Mouse (Mus musculus) embryo, embryonic 10.5 days (tissue): Measurements from ENCODE around the gene Slc13a3.
A peak's percentile ranks its signal among the peaks of the same experiment; 100 is the strongest.

Experiments used
- DNase-seq: peaks from one replicate; pipeline ENCODE4 v3.0.0-alpha.2; 2015; ENCODE audit warnings: low spot score

The Slc13a3 gene

DNA sequence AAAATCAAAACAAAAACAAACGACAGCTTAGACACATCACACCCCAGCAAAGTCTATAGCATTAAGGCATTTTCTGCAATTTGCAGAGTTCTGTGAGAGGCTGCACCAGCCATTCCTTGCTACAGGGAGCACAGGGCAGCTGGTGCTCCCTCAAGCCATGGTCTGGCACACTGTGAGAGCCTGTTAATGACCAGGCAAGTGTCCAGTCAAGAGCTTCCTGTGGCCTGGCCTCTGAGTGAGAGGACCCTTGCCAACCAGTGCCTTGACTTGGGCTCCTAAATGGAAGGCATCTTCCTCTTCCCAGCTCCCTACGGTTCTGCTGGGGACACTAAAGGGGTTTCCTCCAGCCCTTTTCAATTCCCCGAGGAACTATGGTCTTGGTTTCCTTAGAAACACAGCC is 59.1 kb downstream of the Slc13a3 start:
- no peak for DNase-seq

- peak; percentile 73 for DNase-seq
Measured at GRCm38 (mm10) chr2:165407700-165408301, 65.2 kb downstream of the Slc13a3 start.

DNA sequence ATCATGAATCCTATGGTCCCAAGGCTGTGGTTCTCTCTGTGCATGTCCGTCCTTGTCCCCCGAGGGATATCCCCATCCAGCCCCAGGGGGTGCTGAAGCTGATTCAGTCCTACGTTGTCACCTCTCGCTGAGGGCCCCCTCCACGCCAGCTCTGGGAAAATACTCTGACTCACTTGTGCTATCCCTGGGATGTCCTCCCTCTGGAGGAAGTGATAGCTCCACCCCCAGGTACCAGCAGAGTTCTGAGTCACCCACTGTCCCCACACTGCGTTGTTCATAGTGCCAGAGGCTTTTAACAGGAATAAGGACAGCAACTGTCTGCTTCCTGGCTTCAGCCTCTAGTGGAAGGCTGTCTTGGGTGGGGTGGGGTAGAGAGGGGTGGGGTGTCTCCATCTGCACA is 67.7 kb downstream of the Slc13a3 start:
- DNase-seq, result no peak

DNA sequence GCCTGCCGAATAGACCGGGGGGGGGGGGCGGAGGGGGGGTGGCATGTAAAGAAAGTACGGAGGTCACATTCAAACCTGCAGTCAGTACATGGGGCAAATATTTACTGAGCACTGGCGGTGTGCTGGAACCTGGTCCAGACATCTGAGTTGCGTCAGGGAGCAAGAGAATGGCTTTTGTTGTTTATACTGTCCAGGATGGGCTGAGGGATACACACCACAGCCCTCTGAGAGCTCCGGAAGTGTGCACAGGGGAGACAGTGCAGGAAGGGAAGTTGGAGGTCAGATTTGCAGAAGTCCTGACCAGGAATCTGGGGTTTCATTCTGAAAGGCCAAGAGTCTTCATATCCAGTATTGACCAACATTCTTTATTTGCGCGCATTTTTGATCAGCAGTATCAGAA is 68.1 kb downstream of the Slc13a3 start:
- no peak for DNase-seq

GRCm38 (mm10) chr2:165398164-165398785 is 74.8 kb downstream of the Slc13a3 start:
- DNase-seq, result peak; percentile 55

DNA sequence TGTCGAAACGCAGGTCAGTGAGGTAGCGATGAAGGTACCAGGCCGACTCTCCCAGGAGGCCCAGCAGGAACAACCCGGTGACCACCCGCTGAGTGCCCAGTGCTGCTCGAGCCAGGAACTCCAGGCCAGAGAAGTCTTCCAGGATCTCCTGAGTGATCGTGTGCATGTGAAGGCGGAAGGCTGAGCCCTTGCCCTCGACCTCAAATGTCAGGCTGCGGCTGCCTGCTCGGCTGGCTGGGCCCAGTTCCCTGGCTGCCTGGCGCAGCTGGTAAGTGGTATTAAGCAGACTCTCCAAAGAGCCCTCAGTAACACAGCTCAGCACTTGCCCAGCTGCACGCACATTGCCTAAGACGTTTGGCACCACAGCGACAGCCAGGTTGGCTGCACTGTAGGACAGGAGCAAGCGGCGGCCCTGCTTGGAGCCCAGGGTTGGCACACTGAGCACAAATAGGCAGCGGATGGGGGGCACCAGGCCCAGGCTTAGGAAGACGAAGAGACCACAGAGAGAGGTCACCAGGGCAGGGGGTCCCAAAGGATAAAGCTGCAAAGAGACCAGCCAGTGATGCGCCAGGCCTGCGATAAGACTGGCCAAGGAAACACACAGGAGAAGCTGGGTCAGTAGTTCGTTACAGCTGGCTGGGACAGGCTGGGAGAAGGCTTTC is 75.4 kb downstream of the Slc13a3 start:
- no peak for DNase-seq

DNA sequence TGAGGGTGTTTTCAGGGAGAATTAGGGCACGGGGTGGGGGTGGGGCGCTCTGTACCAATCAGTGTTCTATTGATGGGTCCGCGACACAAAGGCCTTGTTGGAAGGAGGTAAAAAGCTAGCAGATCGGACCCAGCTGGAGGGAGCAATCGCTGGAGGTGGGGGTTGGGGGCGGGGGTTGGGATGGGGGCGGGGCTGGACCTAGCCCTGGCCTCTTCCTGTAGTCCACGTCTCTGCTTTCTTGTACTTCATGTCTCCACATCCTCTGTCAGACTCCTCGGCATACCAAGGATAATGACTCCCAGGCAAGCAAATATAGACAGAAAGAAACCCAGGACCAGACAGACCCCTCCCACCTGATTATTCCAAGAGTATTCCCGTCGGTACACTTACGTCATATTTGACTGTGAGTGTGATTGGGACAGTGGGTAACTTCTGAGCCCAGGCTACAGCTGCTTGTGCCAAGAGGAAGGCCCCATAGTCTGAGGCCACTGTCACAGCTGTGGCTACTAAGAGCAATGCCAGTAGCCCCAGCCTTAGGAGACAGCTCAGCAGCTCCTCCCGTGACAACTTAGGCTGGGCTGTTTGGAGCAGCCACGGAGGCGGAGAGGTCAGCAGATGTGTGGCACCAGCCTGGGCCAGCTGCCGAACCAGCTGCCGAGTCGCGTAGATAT is 76.1 kb downstream of the Slc13a3 start:
- peak; percentile 63 for DNase-seq

- no peak for DNase-seq
Measured at GRCm38 (mm10) chr2:165392156-165392555, 80.9 kb downstream of the Slc13a3 start.

GRCm38 (mm10) chr2:165391561-165391960 is 81.5 kb downstream of the Slc13a3 start:
- peak; percentile 85 for DNase-seq

DNA sequence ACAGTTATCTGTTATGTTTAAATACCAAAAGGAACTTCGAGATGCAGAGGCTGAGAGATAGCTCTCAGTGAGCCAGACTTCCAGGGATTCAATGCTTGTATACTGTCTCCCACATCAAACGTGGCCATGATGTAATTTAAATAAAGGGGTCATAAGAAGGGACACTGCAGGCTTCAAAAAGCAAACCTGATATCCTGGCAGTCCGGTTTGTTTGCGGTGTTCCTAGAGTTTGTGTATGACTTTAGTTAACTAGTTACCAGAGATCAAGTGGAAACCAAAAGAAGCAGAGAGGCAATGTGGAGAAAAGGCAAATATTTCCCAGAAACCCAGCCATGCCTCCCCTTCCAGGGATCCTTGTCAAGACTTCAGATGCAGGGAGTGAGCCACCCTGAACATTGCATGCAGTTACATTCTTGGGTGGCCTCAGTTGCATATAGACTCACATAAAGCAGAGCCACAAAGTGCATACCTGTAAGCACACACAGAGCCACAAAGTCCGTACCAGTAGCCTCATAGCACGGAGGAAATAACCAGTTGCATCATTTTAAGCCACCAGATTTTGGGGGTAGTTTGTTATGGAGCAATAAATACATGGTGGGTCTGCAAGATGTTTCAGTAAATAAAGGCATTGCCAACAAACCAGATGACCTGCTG is 83.6 kb downstream of the Slc13a3 start:
- DNase-seq, result no peak

DNA sequence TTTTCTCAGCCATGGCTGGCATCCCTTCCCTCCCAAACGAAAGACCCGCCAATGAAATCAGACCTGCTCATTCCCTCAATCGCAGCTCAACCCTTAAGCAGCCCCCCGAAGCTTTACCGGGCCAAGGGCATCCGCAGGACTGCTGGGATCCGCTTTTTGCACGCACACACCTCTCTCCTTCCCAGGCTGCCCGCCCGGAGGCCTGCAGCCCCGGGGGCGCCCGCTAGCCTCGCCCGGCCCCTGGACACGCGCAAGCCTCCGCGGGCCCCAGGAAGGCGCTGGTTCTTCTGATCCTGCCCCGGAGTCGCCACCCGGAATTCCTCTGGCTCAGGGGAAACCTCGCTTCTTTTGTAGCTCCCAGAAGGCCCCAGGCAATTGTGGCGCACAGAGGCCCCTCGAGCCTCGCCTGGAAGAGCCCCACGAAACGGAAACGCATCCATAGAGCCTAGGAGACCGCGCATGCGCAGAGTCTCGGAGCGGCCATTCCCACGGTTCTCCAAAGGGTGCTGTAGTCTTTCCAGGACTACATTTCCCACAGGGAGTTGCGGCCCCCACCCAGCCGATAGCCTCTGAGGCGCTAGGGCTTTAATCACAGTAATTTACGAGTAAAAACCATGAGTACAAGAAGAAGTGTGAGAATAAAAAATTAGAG is 85.1 kb downstream of the Slc13a3 start, which contains the start of gene Zfp334:
Gene Zfp334 (minus strand): TSS at position 416 of the 652 bp plus-strand sequence.
- peak; percentile 99 for DNase-seq

GRCm38 (mm10) chr2:165387370-165387769 is 85.7 kb downstream of the Slc13a3 start:
- DNase-seq, result peak; percentile 68

DNA sequence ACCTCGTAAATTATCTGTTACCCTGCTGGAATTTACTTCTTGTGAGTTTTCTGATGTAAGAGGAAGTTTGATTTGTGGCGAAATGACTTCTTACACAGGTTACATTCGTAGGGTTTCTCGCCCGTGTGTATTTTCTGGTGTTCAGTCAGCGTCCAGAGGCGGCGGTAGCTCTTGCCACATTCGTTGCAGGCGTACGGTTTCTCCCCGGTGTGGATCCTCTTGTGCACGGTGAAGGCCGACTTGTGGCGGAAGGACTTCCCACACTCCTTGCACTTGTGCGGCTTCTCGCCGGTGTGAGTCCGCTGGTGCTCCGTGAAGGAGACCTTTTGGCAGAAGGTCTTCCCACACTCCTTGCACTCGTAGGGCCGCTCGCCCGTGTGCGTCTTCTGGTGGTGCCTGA is 93.0 kb downstream of the Slc13a3 start:
- no peak for DNase-seq

DNA sequence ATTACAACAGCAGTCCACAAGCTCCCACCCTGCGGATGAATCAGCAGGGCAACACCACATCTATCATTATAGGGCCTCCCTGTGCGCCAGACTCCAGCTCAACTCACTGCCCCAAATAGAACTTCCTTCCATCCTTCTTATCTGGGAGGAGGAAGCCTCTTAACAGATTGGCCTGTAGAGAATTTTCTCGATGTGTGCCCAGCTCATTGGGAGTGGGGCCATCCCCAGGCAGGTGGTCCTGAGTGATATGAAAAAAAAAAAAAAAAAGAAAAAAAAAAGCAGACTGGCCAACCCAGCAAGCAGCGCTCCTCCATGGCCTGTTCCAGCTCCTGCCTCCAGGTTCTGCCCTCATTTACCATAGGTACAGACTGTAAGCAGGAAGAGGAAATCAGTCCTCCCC is 97.0 kb downstream of the Slc13a3 start:
- DNase-seq, result no peak

GRCm38 (mm10) chr2:165375478-165375877 is 97.6 kb downstream of the Slc13a3 start:
- DNase-seq, result no peak

- peak; percentile 39 for DNase-seq
Measured at GRCm38 (mm10) chr2:165371066-165371465, 102.0 kb downstream of the Slc13a3 start.

GRCm38 (mm10) chr2:165370348-165370747 is 102.7 kb downstream of the Slc13a3 start:
- no peak for DNase-seq

GRCm38 (mm10) chr2:165368496-165368895 is 104.5 kb downstream of the Slc13a3 start, which contains the start of gene Zfp663:
TSS of gene Zfp663 (minus strand) at chr2:165368729.
- peak; percentile 88 for DNase-seq

DNA sequence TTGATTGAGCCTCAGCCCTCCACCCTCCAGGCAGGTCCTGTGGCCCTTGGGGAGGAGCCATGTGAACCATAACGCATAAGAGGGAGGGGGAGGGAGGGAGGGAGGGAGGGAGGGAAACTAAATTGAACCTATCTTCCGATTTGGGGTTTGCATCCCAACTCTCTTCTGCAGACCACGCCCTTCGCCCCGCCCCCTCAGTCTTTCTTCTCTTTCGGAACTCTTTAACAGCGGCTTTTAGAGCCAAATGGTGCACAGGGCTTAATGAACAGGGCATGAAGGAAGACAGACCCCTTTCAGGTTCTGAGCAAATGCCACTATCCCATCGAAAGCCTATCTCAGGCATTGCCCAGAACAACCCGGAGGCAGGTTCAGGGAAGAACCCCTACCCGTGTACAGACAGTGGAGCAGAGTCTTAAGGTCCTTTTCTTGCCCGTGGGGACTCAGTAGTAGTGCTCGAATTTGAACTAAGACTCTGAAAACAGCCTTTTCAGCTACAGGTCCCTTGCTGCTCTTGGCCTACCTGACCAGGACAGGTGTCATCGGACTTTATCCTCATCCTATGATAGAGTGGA is 105.1 kb downstream of the Slc13a3 start:
- DNase-seq, result peak; percentile 74

GRCm38 (mm10) chr2:165367047-165367520 is 105.9 kb downstream of the Slc13a3 start:
- peak; percentile 25 for DNase-seq
